Mouse (Mus musculus) liver, embryonic 14.5 days (tissue): ENCODE results near the gene Ripor3.

Source experiments
- CTCF ChIP-seq: IDR thresholded peaks from 2 replicates; pipeline ENCODE4 v1.5.1; 2016; ENCODE audit warnings: antibody characterized with exemption, low read depth, control low read depth
- EP300 ChIP-seq: IDR thresholded peaks from 2 replicates; pipeline ENCODE4 v1.6.1; 2016; ENCODE audit warnings: antibody characterized with exemption, low read depth

- no peak for TF ChIP-seq CTCF
- TF ChIP-seq EP300, result no peak
These were observed 77.6 kb downstream of the Ripor3 start for GRCm38 (mm10) chr2:167932727-167933231.
